Mouse (Mus musculus): ENCODE results near the gene Kif5a.
"Not testable (repeated sequence)": the region's sequence is repeated elsewhere in the genome, so short reads cannot be mapped to it uniquely, and the experiment has no call there.

The Kif5a gene

GRCm38 (mm10) chr10:127262548-127263398 is at the start of gene Kif5a:
Gene Kif5a, minus strand, starts transcription at chr10:127263348.
- peak; percentile 83 for DNase-seq

DNA sequence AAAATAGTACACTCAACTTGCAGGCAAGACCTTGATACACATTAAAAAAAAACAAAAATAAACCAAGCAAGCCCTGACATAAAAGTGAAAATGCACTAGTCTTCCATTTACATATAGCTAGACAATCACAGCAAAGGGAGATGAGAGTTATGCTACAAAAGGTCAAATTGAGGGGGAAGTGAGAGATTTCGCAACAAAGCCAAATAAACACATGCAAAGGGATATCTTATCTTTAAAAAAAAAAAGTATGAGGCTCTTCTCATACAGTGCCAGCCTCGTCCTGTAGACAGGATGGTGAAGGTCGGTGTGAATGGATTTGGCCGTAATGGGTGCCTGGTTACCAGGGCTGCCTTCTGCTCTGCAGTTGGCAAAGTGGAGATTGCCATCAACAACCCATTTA is 49.7 kb upstream of the Kif5a start:
- DNase-seq: no peak

GRCm38 (mm10) chr10:127312356-127312676 is 49.2 kb upstream of the Kif5a start:
- peak; percentile 71 for DNase-seq

DNA sequence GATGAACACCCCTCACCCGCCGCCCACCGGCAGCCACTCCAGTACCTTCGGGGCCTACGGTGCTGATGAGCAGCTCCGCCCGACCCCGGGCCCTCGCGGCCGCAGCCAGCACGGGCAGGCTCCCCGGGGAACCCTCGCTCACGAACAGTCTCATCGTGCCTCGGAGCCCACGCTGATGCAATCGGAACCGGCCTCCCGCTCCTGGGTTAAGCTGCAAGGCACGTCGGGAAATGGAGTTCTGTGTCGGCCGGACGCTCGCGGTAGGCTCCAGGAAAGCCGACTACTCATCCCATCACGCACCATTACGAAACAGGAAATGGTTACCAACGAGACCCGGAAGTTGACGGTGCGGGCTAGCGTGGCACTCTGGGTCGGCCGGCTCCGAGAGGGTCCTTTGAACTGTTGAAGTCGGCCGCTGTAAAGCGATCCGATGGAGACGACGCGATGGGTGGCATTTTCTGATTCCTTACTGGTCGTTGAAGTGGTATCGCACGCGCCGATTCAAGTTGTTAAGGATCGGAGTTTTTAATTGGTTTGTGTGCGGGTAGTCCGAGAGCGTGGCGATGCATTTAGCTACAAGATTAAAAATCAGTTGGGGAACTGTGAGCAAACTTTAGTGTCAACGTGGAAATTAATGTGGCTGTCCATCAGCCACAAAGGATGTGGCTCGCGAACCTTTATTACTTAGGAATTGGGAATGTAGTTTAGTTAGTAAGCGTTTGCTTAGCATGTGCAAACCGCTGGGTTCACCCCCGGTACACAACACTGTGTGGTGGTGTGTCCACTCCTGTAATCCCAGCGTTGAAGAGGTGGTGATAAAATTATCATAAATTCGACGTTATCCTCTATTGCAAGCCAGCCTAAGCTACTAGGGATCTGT is 48.6 kb upstream of the Kif5a start, which contains the start of gene Mars:
Gene Mars, minus strand, starts transcription at position 311 of the 880 bp plus-strand sequence.
- peak; percentile 98 for DNase-seq

- DNase-seq: no peak
Measured at GRCm38 (mm10) chr10:127310523-127311475, 47.7 kb upstream of the Kif5a start.

DNA sequence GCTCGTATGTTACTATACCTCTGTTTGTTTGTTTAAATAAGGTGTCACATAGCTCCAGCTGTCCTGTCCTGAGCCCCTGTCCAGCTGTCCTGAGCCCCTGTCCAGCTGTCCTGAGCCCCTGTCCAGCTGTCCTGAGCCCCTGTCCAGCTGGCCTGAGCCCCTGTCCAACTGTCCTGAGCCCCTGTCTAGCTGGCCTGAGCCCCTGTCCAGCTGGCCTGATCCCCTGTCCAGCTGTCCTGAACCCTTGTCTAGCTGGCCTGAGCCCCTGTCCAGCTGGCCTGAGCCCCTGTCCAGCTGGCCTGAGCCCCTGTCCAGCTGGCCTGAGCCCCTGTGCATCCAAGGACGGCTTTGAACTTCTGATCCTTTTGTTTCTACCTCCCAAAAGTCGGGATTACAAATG is 46.0 kb upstream of the Kif5a start:
- DNase-seq: not testable (repeated sequence)

- no peak for DNase-seq
Measured at GRCm38 (mm10) chr10:127303136-127303535, 40.0 kb upstream of the Kif5a start.

- DNase-seq: no peak
Measured at GRCm38 (mm10) chr10:127300361-127300760, 37.2 kb upstream of the Kif5a start.

- no peak for DNase-seq
Measured at GRCm38 (mm10) chr10:127297015-127297871, 34.1 kb upstream of the Kif5a start.

DNA sequence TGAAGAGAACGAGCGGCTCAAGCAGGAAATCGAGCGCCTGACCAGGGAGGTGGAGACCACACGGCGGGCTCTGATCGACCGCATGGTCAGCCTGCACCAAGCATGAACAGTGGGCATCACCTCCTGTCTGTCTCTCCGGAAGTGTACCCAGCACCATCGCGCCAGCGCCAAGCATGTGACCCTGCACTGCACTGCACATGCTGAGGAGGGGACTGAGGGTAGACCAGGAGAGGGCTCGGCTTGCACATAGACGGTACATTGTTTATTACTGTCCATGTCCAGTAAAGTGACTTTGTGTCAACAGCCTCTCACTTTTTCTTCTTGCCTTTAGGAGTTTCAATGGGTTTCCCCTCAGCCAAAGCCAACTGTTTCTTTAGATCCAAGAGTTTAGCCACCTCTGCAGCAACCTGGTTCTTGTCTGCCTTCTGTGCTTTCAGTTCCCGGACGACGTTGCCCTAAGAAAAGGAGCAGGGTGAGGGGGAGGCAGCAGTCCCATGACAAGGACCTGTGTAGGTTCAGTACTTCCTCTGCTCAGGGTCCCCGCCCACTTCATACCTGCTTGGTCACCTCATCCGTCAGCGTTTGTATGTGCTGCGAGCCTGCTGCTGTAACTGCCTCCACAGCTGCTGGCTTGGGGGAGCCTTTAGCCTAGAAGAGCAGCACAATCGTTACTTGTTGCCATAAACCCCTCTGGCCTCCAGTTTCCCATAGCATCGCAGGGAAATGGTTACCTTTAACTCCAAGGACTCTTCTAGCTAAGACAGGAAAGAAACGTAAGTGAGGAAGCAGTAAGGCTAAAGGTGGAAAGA is 33.0 kb upstream of the Kif5a start:
- no peak for DNase-seq

GRCm38 (mm10) chr10:127294895-127295510 is 31.9 kb upstream of the Kif5a start:
- no peak for DNase-seq

- no peak for DNase-seq
Measured at GRCm38 (mm10) chr10:127293590-127294113, 30.5 kb upstream of the Kif5a start.

DNA sequence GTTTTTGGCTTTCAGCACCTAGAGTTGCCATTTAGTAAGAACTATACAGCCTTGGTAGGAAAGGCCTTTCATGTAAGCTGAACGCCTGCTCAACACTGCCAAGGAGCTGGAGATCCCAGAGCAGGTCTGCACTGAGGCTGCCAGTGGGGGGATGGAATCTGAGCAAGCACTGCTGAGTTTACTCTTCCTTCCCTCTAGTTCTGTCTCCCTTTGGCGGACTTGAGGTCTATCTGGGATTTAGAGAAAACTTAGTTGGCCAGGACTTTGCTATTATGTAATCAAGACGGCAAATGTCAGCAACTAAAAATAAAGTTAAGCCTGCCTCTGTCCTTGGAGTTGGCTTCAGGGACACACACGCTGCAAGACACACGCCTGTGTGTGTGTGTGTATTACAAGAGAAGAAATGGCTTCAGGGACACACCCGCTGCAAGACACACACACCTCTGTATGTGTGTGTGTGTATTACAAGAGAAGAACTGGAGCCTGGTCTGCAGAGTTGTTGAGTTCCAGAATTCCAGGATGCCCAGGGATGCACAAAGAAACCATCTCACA is 29.9 kb upstream of the Kif5a start:
- DNase-seq: no peak

DNA sequence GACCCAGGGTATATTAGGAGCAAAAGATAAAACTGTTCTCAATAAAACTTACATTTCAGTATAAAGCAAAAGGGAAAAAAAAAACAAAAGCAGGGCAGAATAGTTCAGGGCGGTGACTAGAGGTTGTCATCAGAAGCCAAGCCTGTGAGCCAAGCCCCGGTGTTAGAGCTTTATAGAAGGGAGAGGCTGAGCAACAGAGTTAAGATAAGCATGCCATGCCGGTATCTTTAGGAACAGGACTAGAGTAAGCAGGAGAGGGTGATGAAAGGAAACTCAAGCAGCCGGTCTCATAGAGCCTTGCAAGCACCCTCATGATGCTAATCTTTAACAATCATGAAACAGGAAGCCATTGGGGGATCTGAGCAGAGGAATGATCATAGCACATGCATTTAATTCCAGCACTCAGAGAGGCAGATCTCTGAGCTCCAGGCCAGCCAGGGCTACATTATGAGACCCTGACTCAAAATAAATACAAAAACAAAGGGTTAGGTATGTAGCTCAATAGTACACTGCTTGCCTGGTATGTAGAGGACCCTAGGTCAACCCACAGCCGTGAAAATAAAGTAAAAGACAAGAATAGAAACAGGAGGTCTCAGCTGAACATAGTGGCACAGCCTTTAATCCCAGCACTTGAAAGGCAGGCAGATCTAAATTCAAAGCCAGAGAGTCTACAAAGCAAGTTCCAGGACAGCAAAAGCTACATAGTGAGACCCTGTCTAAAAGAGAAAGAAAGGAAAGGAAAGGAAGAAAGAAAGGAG is 28.9 kb upstream of the Kif5a start:
- DNase-seq: no peak

GRCm38 (mm10) chr10:127290930-127291880 is 28.1 kb upstream of the Kif5a start:
- DNase-seq: peak; percentile 52

- peak; percentile 100 for DNase-seq
Measured at GRCm38 (mm10) chr10:127290307-127290929, 27.3 kb upstream of the Kif5a start.

- peak; percentile 52 for DNase-seq
Measured at GRCm38 (mm10) chr10:127289573-127290191, 26.5 kb upstream of the Kif5a start.

Measured in right cerebral cortex, adult 18-20 months (tissue).